Mouse (Mus musculus) MN1 (cell line): ENCODE measurements at regions not wholly inside any gene's neighbourhood (a gene's known extent, or its start where the extent isn't known, plus 50 kb on each side); places are given as distances from the start of the nearest gene placed in this dataset.

Experiments used
- DNase-seq: peaks from one replicate; pipeline ENCODE4 v3.0.0-alpha.2; 2016; ENCODE audit warnings: low spot score

DNA sequence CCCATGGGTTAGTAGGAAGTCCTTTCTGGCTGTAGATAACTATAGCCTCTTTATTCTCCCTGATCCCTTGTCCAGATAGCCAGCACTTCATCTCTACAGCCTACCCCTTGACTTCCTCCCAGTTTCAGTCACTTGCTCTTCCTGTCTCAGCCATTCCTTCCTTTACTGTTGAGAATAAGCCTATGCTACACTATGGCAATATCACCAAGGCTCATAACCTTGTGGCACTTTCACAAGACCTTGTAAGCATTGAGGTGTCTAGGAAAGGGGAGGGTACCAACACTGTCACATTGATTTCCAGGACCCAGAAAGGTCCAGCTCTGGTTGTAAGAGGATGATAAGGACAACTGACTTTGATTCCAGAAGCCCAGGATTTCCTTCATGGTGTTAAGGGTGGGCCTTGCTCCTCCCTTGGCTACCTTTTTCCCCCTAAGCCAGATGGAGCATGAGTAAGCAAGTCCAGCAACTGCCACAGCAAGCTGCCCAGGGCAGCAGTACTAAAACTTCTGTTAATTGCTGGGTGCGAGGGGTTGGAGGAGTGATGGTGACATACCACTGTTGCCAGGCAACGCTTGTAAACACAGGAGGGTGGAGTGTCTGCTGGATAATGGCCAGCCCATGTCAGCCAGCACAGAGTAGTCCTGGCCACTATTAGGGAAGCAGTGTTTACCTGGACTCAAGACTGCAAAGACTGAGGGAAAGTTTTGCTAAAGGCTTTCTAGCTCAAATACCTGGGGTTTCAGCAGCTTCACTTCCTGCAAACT, 75.7 kb downstream of the Ankrd16 start:
- DNase-seq = peak; percentile 7

GRCm38 (mm10) chr2:11869983-11870382, 92.3 kb downstream of the Ankrd16 start:
- no peak for DNase-seq

DNA sequence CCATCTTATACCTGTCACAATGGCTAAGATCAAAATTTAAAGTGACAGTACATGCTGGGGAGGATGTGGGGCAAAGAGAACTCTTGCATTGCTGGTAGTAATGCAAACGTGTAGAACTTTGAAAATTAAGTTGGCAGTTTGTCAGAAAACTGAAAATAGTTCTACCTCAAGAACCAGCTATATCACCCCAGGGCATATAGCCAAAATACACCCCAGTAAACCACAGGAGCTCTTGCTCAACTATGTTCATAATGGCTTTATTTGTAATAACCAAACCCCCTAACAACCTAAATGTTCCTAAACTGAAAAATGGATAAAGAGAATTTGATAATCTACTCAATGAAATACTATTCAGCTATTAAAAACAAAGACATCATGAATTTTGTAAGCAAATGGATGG, 102.3 kb downstream of the Ankrd16 start:
- no peak for DNase-seq

DNA sequence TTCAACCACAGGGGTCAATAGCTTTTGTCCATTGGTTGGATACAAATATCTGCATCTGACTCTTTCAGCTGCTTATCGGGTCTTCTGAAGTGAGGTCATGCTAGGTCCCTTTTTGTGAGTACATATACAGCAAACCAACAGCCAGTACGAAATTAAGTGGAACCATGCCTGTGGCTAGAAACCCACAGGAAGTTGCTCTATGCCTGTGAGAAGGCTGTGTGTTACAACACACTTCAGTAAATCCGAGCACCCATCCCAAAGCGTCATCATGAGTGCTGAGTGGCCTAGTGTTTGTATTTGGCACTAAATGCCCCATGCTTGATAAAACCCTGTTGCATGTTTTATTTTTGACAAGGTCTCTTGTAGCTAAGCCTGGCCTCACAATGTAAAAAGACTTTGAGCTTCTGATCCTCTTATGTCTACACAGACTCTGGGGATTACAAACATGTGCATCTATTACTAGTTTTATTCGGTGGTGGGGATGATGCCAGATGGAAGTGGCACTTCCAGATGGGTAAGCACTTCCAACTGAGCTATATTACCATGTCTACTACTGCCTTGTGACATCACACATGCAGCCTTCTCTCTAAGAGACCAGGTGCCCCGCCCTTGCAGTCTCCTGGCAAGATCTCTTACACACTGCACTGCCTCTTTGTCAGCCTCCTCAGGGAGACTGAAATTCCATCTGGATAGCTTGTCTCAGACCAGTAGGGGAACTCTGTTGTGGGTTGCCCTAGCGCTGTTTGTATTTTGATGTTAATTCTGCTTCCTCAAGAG, 117.3 kb downstream of the Ankrd16 start:
- no peak for DNase-seq

DNA sequence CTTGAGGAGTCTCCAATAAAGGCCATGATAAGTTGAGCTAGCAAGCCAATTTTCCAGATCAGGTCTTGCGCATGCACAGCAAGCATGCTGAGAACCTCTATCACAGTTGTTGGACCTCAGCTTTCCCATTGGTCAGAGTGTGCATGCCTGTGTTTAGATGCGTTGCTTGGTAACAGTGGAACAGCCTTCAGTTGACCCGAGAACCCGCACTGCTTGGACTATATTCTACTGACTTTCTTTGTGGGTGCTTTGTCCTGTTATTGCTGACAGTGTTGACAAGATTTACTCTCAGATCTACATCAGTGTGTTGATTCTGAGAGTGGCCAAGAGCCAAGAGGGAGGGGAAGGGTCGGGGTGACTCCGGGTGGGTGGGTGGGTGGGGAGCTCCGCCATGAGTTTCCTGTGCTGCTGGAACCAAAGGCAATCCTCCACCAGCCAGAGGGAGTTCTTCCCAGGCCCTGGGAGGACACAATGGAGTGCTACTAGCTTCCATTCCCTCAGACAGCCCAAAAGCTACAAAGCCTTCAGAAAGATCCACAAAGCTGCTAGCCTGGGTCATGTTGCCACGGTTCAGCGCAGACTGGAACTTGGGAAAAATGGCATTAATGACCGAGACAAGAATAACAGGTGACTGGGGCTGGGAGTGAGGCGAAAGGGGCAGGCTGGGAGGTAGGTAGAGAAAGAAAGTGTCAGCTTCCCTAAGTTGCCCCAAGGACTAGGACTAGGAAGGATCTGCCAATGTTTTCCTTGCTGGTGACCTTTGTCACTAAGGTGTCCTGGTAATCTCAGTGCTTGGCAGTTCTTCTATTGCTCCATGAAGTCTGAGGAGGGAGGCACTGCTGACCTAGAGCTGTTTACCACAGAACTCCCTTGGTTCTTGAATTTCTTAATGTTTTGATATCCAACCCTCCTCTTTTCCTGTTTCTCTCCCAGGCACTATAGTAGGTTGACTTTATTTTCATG, 122.3 kb downstream of the Ankrd16 start:
- DNase-seq = no peak

- DNase-seq = no peak
Measured at GRCm38 (mm10) chr2:11914782-11915181, 137.1 kb downstream of the Ankrd16 start.

DNA sequence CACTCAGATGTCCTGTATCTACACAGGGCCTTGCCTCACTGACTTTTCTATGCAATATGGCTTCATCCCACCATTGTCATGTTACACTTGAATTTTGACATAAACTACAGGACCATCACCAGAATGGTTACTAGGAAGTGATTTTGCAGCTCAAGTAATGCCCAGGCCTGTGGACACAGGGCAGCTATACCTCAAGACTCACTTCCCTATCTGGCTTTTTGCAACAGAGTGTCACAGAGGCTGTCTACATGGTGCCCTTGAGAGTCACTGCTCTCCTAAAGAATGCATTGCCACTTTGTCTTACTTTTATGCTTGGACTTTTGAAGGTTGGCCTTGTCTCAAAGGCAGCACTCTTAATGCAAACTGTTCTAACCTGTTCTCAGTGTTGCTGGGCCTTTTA, 139.7 kb downstream of the Ankrd16 start:
- no peak for DNase-seq

- DNase-seq = no peak
Measured at GRCm38 (mm10) chr2:11918070-11918469, 140.4 kb downstream of the Ankrd16 start.

DNA sequence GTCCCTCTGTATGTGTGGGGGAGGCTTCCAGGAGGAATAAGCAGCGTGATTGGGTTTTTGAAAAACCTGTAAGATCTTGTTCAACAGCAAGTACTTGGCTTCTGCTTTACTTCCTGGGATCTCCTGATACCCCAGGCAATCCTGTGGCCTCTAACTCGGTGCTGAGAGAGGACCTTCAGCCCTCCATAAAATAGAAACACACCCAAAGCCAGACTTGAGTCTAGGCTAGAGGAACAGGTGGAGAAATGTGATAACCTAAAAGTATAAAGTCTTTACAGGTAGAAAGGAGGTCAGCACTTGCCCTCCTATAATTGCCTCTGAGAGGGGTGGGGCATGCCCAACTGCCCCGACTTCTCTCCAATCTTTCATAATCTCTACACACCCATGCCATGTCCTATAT, 183.1 kb downstream of the Ankrd16 start:
- no peak for DNase-seq

GRCm38 (mm10) chr2:11965374-11965773, 187.7 kb downstream of the Ankrd16 start:
- DNase-seq = no peak

GRCm38 (mm10) chr2:11967001-11967400, 189.3 kb downstream of the Ankrd16 start:
- DNase-seq = no peak

DNA sequence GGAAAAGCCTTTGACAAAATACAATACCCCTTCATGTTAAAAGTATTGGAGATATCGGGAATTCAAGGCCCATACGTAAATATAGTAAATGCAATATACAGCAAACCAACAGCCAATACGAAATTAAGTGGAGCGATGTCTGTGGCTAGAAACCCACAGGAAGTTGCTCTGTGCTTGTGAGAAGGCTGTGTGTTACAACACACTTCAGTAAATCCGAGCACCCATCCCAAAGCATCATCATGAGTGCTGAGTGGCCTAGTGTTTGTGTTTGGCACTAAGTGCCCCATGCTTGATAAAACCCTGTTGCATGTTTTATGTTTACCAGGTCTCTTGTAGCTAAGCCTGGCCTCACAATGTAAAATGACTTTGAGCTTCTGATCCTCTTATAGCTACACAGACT, 194.3 kb downstream of the Ankrd16 start:
- no peak for DNase-seq

DNA sequence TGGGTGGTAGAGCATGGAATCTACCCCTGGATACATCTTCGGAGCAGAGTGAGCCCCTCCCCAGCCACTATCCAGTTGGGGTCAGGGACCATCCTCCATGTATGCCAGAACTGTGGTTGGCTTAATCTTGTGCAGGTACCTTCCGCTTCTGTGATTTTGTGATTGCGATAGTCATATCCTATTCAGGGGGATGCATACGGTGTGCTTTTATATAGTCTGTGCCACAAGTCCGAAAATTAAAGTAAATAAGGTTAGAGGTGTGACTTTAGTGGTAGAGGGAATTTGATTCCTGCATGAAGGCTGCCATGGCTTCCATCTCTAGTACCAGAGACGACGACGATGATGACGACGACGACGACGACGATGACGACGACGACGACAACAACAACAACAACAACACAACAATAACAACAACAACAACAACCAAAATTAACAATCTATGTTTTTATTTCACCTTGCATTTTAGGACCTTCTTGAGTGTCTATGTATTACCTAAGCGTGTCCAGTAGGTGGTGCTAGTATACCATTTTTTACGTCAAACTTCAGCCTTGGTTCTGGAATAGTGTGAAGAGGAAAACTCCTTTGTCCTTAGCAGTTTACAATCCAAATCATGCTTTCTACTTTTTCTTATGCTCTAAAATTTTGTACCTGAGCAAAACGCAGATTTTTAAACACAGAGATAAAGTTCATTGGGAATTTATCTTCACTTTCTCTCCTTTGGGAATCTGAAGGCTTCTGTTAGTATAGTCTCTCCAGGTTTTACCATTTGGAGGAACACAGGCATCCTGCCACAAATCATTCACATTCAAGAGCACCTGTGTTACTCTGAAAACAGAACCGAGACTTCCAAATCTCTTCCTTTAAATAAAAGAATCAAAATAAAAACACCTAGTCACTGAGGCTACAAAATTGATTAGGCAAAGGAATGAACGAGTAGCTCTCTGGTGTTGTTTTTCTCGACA, 224.5 kb downstream of the Ankrd16 start:
- DNase-seq = peak; percentile 63

- DNase-seq = no peak
Measured at GRCm38 (mm10) chr2:12004330-12004729, 226.7 kb downstream of the Ankrd16 start.

- no peak for DNase-seq
Measured at GRCm38 (mm10) chr2:12007201-12007600, 229.5 kb downstream of the Ankrd16 start.

DNA sequence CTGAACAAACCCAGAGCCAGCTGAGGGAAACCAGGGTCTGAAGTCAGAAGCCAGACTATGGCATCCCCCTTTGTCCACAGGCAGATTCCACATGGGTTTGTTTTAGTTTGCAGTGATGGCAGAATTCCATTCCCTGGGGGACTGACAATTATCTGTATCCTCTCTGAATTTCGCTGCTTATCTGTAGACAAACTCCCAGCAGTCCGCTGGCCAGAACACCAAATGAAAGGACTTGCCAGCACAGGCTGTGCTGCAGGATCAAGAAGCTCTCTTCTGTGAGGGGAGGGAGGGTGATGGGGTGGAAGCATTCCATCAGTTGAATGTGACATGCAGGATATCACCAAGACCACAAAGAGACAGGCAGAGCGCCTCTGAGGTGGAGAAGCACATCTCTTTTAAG, 233.8 kb downstream of the Ankrd16 start:
- DNase-seq = no peak

DNA sequence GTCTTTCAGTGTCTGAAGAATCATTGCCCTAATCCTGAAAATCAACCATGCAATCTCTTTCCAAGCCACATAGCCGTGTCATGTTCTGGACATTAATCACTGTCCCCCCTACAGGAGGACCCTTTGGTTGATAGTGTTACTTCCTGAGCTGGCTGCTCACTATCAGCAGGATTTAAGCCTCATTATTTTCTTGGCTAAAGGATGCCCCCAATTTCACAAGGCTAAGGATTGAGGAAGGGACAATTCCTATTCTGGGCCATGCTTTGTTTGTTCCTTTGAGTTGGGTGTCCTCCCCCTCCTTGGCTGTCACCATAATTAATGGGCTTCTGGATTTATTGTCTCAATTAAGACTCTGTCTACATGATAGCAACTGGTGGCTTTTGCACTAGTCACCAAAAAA, 241.9 kb downstream of the Ankrd16 start:
- no peak for DNase-seq

- no peak for DNase-seq
Measured at GRCm38 (mm10) chr2:12023402-12024111, 245.9 kb downstream of the Ankrd16 start.

DNA sequence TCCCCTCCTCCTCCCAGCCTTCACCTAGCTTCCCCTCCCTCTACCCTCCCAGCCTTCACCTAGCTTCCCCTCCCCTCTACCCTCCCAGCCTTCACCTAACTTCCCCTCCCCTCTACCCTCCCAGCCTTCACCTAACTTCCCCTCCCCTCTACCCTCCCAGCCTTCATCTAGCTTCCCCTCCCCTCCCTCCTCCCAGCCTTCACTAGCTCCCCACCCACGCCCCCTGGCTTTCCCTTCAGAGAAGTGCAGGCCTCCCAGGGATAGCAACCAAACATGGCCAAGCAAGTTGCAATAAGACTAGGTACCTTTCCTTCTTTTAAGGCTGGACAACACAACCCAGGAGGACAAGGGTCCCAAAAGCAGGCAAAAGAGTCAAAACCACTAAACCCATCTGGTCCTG, 248.5 kb downstream of the Ankrd16 start:
- DNase-seq = no peak

DNA sequence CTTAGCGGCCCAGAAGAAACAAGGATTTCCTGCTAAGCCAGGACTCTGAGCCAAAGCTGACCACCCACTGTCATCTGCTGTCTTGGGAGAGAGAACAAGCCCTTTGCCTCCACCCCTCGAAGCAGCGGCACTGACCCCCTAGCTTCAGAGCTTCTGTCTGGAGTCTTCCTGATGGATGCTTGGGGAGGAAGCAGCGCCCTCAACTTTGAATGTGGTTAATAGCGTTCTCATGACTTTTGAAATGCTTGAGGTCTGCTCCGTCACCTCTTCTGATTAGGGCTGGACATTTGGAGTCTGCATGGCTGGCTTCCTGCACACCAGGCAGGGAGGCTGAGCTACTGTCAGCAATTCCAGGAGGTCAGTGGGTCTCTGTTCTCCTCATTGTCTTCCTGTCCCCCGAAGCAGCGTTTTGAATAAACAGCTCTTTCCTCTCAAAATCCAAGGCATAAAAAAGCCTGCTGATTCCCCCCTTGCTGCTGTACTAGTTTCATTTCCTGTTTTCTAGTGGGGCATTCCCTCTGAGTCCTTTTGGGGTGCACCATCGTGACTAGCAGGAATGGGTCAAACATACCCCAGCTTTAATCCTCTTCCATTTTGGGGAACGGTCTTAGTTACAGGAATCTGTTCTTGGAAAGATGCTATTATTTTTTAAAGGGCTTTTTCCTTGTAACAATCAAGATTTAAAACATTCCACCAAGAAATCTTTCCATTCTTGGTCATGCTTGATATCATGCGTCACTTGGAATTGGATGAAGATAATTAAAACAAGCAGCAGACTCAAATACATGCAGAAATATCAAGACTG, 256.0 kb downstream of the Ankrd16 start:
- DNase-seq = no peak
